Mouse (Mus musculus) forebrain, postnatal 0 days (tissue): ENCODE results near the gene Sdhc. TPM values are rescaled to one million over a fixed set of nuclear protein-coding genes. Genes with fewer than 3 reads are reported as not detected.

Experiments
- ATAC-seq: fragments of 200-750 bp; cut with Nextera tagmentation; 2 replicates; pipeline ENCODE4 v1.8.0; 2017; ENCODE audit warnings: mild to moderate bottlenecking, moderate library complexity
- DNase-seq: peaks from one replicate; pipeline ENCODE4 v3.0.0-alpha.2; 2015
- H3K27ac ChIP-seq: fragments of 300-500 bp; sonication (generic); 2 replicates; pipeline ENCODE4 v1.5.1; 2014; ENCODE audit warnings: low read depth, mild to moderate bottlenecking, antibody characterized with exemption, low read length, moderate library complexity, mixed read lengths
- H3K27me3 ChIP-seq: fragments of 300-500 bp; sonication (generic); 2 replicates; pipeline ENCODE4 v1.6.1; 2014; ENCODE audit warnings: mild to moderate bottlenecking, low read length, mixed read lengths; ENCODE audit not compliant: insufficient read depth
- H3K36me3 ChIP-seq: fragments of 300-500 bp; sonication (generic); 2 replicates; pipeline ENCODE4 v1.6.1; 2014; ENCODE audit warnings: mild to moderate bottlenecking, moderate library complexity; ENCODE audit not compliant: insufficient read depth
- H3K4me1 ChIP-seq: fragments of 300-500 bp; sonication (generic); 2 replicates; pipeline ENCODE4 v1.6.1; 2014; ENCODE audit warnings: antibody characterized with exemption; ENCODE audit not compliant: insufficient read depth
- H3K4me2 ChIP-seq: fragments of 300-500 bp; sonication (generic); 2 replicates; pipeline ENCODE4 v1.6.1; 2014; ENCODE audit warnings: low read depth, mild to moderate bottlenecking, moderate library complexity
- H3K4me3 ChIP-seq: fragments of 300-500 bp; sonication (generic); 2 replicates; pipeline ENCODE4 v1.5.1; 2014; ENCODE audit warnings: low read depth, low read length, mixed read lengths
- H3K9ac ChIP-seq: fragments of 300-500 bp; sonication (generic); 2 replicates; pipeline ENCODE4 v1.6.1; 2014; ENCODE audit warnings: mild to moderate bottlenecking
- H3K9me3 ChIP-seq: fragments of 300-500 bp; sonication (generic); 2 replicates; pipeline ENCODE4 v1.6.1; 2016; ENCODE audit warnings: low read length
- CTCF ChIP-seq: sonication (generic); IDR thresholded peaks from 2 replicates; pipeline ENCODE4 v1.5.1; 2016; ENCODE audit warnings: antibody characterized with exemption, control low read depth, low read depth
- WGBS: fragments of 180-500 bp; shearing (Covaris S2); extraction: QIAGEN DNeasy Blood & Tissue Kit; methylation state at CpG from one replicate; pipeline ENCODE4 v1.1.7; 2014; 5-methylcytosine and 5-hydroxymethylcytosine counted together
- polyA plus RNA-seq: library from polyadenylated mRNA; unstranded; fragments of >200 nt; fragmentation: Nextera tagmentation; extraction: Ambion mirVana; gene quantifications from 2 replicates; pipeline ENCODE4 v1.2.1, GENCODE M21; 2015
- total RNA-seq: library from RNA; depleted of rRNA; stranded (reverse); fragments of >200 nt; gene quantifications from 2 replicates; pipeline ENCODE4 v1.2.3, GENCODE M21; 2014

Gene Sdhc
- total and polyA plus RNA-seq, 2 experiments from 2014 or later: 197 to 285 TPM

- no peaks in the 10 kb centered on the region; the same call in 1 of the 2 replicates for H3K27me3 ChIP-seq
- no peaks in the 10 kb centered on the region for H3K9me3 ChIP-seq
- no peak overlapping the region for H3K4me2 ChIP-seq
- DNase-seq (no peak), ATAC-seq (no peak)
- TF ChIP-seq CTCF: no peak
- no peak overlapping the region for H3K27ac ChIP-seq
- H3K4me1 ChIP-seq: no peaks in the 10 kb centered on the region
- H3K9ac ChIP-seq: no peak overlapping the region
- H3K4me3 ChIP-seq: no peak overlapping the region
- WGBS: 60% methylated on average over 8 of the region's 8 CpGs
- H3K36me3 ChIP-seq: no peaks in the 10 kb centered on the region
These were observed 35.3 kb upstream of the Sdhc start for GRCm38 (mm10) chr1:171185655-171186054.

- DNase-seq: no peak
- WGBS: 92% methylated on average over 7 of the region's 7 CpGs
These were observed 33.9 kb upstream of the Sdhc start for GRCm38 (mm10) chr1:171184314-171184713.

DNA sequence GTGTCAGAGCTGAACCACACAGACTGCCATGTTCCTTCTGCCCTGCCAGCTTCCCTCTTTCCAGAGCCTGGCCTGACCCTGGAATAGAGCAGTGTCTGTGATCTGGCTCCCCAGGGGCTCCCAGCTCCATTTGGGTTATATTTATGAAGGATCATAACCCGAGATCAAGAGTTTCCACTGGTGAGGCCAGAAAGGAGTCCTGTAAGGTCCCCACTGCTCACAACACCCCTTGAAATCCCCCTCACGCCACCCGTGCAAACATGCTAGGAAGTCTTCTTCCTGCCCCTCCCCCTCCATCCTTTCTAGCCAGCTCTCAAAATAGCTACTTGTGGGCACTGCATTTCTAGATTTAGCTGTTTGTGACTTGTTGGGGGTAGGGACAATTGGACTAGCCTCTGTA, 33.2 kb upstream of the Sdhc start:
- Histone ChIP-seq H3K27me3 (no peaks in the 10 kb centered on the region), H3K27ac (no peak overlapping the region), H3K4me1 (no peaks in the 10 kb centered on the region), H3K4me3 (no peak overlapping the region), H3K36me3 (no peaks in the 10 kb centered on the region), H3K9ac (no peak overlapping the region), H3K4me2 (no peak overlapping the region), H3K9me3 (no peaks in the 10 kb centered on the region)
- 80% methylated on average over 3 of the region's 3 CpGs for WGBS
- TF ChIP-seq CTCF: no peak
- ATAC-seq (no peak), DNase-seq (no peak)

More at GRCm38 (mm10) chr1:171184314-171184713, 33.9 kb upstream of the Sdhc start:
- ATAC-seq: no peak
- H3K27ac ChIP-seq: no peak overlapping the region
- H3K36me3 ChIP-seq: no peaks in the 10 kb centered on the region
- H3K9me3 ChIP-seq: no peaks in the 10 kb centered on the region
- H3K9ac ChIP-seq: no peak overlapping the region
- no peak overlapping the region for H3K4me2 ChIP-seq
- H3K4me3 ChIP-seq: no peak overlapping the region
- H3K27me3 ChIP-seq: no peaks in the 10 kb centered on the region
- no peaks in the 10 kb centered on the region for H3K4me1 ChIP-seq
- peak; percentile 10; the same call in 1 of the 2 replicates for TF ChIP-seq CTCF

- no peaks in the 10 kb centered on the region for H3K4me1 ChIP-seq
- no peak overlapping the region for H3K4me3 ChIP-seq
- H3K9ac ChIP-seq: no peak overlapping the region
- no peak overlapping the region for H3K4me2 ChIP-seq
- H3K27ac ChIP-seq: no peak overlapping the region
- H3K27me3 ChIP-seq: no peaks in the 10 kb centered on the region
- no peak for ATAC-seq
- WGBS: 70% methylated on average over 3 of the region's 3 CpGs
- no peaks in the 10 kb centered on the region for H3K9me3 ChIP-seq
- no peaks in the 10 kb centered on the region for H3K36me3 ChIP-seq
- DNase-seq: no peak
- TF ChIP-seq CTCF: no peak
These were observed 32.6 kb upstream of the Sdhc start for GRCm38 (mm10) chr1:171183025-171183424.

DNA sequence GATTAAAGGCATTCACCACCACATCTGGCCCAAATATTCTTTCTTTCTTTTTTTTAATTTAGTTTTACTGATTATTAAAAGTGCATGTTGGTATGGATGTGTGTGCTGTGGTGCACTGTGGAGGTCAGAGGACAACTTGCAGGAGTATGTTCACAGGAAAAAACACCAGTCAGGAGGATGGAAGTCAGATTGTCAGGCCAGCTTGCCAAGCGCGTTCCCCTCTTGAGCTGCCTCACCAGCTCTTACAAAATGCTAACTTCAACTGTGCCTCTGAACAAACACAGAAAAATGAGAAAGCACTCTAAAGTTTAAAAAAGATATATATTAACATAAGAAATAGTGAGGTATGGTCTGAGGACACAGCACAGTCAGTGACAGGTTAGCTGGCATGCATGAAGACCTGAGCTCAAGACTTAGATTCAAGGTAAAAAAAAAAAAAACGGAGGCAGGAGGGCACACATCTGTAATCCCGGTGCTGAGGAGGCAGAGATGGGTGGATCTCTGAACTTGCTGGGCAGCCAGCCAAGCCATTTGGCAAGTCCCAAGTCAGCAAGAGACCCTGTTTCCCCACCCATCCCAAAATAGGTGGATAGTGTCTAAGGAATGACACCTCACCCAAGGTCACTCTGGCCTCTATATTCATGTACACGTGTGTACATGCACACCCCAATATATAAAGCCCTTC, 29.2 kb upstream of the Sdhc start:
- H3K27ac ChIP-seq: no peak overlapping the region
- DNase-seq (no peak), ATAC-seq (no peak)
- no peaks in the 10 kb centered on the region for H3K9me3 ChIP-seq
- no peaks in the 10 kb centered on the region for H3K27me3 ChIP-seq
- no peak overlapping the region for H3K4me3 ChIP-seq
- WGBS: 87% methylated on average over 5 of the region's 5 CpGs
- H3K4me1 ChIP-seq: no peaks in the 10 kb centered on the region
- no peak overlapping the region for H3K9ac ChIP-seq
- TF ChIP-seq CTCF: no peak
- no peak overlapping the region for H3K4me2 ChIP-seq
- H3K36me3 ChIP-seq: no peaks in the 10 kb centered on the region

GRCm38 (mm10) chr1:171172779-171173178, 22.4 kb upstream of the Sdhc start:
- no peaks in the 10 kb centered on the region for H3K4me1 ChIP-seq
- H3K9ac ChIP-seq: no peak overlapping the region
- H3K27ac ChIP-seq: no peak overlapping the region
- H3K36me3 ChIP-seq: no peaks in the 10 kb centered on the region
- WGBS: 93% methylated on average over 8 of the region's 8 CpGs
- ATAC-seq (no peak), DNase-seq (no peak)
- no peak for TF ChIP-seq CTCF
- H3K9me3 ChIP-seq: no peaks in the 10 kb centered on the region
- H3K4me3 ChIP-seq: no peak overlapping the region
- H3K4me2 ChIP-seq: no peak overlapping the region
- H3K27me3 ChIP-seq: no peaks in the 10 kb centered on the region

- ATAC-seq (no peak), DNase-seq (no peak)
- no peaks in the 10 kb centered on the region for H3K27me3 ChIP-seq
- H3K27ac ChIP-seq: no peak overlapping the region
- H3K4me2 ChIP-seq: no peak overlapping the region
- no peak for TF ChIP-seq CTCF
- 66% methylated on average over 3 of the region's 3 CpGs for WGBS
- H3K9me3 ChIP-seq: no peaks in the 10 kb centered on the region
- H3K36me3 ChIP-seq: no peaks in the 10 kb centered on the region
- H3K9ac ChIP-seq: no peak overlapping the region
- H3K4me3 ChIP-seq: no peak overlapping the region
- no peaks in the 10 kb centered on the region for H3K4me1 ChIP-seq
These were observed 20.7 kb upstream of the Sdhc start for GRCm38 (mm10) chr1:171171138-171171537.
